Mouse (Mus musculus): ENCODE results near the gene Utrn.
A peak's percentile ranks its signal among the peaks of the same experiment; 100 is the strongest.

The Utrn gene

GRCm38 (mm10) chr10:12792049-12792448 lies 77.1 kb downstream of the Utrn start:
- no peak for DNase-seq

- no peak for DNase-seq
Observed at GRCm38 (mm10) chr10:12790881-12791280, 78.3 kb downstream of the Utrn start.

- DNase-seq: no peak
Observed at GRCm38 (mm10) chr10:12788529-12788928, 80.6 kb downstream of the Utrn start.

GRCm38 (mm10) chr10:12787965-12788364 lies 81.2 kb downstream of the Utrn start:
- no peak for DNase-seq

DNA sequence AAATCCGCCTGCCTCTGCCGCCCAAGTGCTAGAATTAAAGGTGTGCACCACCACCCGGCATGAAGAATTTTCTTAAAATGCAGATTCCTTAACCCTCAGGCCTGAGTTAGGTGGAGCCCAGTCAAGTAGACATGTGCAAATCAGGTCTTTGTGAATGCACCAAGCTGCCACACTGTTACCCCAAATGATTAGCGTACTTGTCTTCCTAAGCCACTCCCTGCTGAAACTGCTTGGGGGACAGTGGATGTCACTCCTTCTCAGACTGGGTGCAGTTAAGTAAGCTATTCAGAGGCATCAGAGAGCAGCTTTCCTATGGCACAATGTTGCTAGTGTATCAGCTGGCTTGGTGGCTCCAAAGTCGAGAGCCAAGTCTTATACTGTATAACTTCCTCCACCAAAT lies 83.9 kb downstream of the Utrn start:
- DNase-seq: no peak

DNA sequence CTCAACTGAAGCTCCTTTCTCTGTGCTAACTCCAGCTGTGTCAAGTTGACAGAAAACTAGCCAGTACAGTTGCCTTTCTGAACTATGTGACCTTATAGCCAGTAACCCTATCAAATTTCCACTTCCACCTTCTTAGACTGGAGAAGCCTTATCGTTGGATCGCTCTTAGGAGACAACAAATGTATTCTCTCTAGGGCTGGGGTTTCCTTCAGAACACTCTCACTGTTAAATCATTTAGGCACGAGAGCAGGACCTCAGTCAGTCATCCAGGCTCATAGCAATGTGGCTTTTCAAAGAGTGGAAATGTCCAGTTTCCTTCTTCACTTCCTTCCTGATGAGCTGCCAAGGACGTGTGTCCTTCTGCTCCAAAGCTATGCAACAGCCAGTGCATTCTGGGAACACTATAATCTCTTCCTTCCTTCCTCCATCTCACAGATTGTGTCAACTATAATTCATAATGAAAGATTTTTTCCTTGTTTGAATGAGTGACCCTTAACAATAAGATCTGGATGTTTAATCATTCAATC lies 87.7 kb downstream of the Utrn start:
- no peak for DNase-seq

GRCm38 (mm10) chr10:12773178-12773577 lies 96.0 kb downstream of the Utrn start:
- DNase-seq: no peak

- DNase-seq: no peak
Observed at GRCm38 (mm10) chr10:12771511-12771910, 97.7 kb downstream of the Utrn start.

GRCm38 (mm10) chr10:12762668-12763067 lies 106.5 kb downstream of the Utrn start:
- no peak for DNase-seq

DNA sequence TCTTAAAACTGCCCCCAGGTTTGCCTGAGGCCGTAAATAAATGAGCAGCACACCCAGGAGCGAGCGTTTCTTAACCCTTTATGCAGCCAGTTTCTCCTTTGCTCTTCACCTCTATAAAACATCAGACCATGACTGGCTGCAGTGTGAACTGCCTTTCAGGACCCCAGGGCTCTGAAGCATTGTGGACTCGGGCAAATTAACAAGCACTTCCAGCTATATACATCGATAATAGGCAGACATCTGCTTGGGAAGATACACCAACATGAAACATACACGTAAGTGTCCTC lies 110.5 kb downstream of the Utrn start:
- no peak for DNase-seq

DNA sequence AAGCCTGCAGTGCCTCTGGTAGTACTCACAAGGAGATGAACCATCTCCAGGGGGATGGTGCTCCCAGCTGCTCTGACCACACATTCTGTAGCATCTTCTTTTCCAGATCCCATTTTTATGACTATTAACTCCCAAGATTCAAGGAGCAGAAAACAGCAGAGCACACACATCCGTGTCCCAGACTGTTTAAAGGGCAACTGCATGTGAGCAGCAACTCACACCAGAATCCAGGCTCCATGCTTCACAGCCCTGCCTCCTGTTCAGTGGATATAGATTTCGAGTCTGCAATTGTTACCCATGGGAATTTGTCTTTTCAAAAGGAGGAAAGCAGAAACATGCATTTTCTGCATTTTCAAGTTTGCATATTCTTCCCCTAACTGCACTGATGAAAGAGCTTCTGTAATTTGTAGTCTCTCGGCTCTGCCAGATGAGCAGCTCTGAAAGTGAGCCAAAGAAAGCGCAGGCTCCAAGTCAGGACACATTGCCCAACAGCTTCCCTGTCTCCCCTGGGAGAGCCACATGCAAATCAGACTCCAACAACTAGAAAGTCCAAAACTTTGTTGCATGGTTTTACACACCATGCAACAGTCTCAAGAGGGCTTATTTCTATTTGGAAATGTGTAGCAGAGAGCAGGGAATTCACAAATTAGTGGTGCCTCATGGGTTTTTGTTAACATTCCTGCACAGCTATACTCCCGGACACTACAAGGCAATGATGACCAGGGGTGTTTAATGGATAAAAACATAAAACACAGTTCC lies 111.0 kb downstream of the Utrn start:
- peak; percentile 51 to 69 for DNase-seq

DNA sequence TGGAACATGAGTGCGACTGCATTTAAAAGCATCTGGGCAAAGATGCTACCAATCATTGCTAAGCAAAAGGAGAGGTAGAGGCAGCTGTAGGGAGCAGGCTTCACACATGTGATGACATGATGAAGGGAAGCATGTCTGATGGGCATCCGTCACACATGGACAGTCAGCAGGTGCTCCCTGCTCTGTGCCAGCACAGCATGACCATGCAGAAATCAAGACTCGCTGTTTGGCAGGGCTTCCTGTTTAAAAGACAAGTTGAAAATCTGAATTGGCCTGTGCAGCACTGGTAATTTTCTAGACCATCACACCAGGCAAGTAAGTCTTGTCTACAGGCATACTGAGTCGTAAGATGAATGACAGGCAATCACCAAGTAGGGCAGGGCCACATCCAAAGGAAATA lies 112.5 kb downstream of the Utrn start:
- DNase-seq: peak; percentile 71 to 78

GRCm38 (mm10) chr10:12754911-12755310 lies 114.3 kb downstream of the Utrn start:
- DNase-seq: no peak

- DNase-seq: no peak
Observed at GRCm38 (mm10) chr10:12754166-12754565, 115.0 kb downstream of the Utrn start.

DNA sequence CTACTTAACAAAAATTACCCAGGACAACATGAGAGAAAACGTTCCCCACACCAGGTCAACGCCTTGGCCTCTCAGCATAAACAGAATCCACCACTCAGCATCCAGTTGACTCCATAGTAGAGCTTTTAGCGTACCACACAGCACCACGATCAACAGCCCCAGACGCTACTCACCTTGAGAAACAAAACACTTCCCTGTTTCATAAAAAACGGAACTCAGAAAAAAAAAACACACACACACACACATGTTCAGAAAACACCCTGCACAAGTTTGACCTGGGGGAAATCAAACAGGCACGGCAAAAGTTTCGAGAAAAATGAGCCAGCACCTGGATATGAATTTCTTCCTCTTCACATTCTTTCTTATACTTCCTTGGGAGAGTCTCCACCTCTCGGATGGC lies 125.4 kb downstream of the Utrn start:
- no peak for DNase-seq

DNA sequence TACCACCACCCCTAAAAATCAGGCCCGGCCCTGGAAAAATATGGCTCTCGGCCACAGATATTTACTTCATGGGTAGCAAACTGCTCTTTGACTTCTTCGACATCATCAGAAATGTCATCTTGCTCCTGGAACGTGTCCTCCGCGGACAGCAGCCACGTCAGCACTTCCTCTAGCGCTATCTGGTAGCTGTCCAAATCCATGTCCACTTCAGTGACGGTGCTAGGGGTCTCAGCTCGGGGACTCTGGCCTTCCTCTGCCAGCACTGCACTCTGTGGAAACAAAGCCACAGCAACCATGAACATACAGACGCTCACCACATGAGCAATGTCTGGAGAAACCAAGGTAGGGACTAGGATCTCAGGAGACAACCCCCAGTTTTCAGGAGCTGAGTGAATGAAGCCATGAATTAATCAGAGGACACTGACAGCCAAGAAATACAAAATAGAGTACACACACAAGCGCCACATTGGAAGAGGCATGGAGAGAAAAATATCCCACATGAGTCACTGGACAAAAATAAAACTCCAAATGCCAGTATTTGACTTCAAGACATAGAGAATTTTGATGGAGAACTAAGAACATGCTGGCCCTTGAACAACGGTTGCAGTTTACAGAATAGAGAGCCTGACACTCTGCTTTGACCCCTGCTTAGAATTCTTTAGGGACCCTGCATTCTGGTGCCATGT lies 129.7 kb downstream of the Utrn start:
- DNase-seq: peak in 1 of 2 experiments; percentile 14

DNA sequence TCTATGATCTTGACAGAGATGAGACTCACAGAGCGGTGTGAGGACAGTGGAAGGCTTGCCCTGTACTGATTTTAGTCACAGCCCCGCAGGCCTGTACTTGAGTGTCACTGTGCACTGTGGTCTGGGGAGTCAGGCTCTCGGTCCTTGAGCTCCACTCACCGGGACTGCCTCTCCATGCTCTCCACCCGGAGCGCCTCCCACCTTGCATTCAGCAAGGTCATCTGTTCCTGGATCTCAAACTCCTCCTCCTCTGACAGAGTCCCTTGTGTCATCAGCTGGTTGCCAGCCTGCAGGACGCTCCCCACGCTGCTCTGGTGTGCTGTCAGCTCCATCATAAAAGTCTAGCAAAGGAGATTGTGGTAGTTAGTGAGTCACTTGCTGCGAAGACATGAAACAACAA lies 131.2 kb downstream of the Utrn start:
- DNase-seq: no peak

GRCm38 (mm10) chr10:12736861-12737835 lies 132.0 kb downstream of the Utrn start:
- no peak for DNase-seq

DNA sequence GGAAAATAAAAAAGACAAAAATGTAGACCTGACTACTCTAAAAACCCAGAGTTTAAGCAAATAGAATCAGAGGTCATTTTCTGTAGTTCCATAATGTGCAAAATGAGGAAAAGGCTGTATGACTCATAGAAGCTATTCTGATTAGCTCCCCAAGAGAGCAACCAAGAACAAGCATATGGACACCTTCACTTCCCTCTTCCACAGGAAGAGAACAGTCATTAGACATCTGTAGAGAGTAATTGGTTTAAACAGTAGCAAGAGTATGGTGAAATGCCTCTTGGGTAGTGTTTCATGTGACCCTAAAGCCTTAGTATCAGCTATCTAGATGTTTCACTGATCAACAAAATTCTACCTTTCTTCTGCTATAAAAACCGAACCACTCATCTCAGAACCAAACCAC lies 133.5 kb downstream of the Utrn start:
- no peak for DNase-seq

- DNase-seq: peak; percentile 52 to 65
Observed at GRCm38 (mm10) chr10:12731459-12731858, 137.7 kb downstream of the Utrn start.

DNA sequence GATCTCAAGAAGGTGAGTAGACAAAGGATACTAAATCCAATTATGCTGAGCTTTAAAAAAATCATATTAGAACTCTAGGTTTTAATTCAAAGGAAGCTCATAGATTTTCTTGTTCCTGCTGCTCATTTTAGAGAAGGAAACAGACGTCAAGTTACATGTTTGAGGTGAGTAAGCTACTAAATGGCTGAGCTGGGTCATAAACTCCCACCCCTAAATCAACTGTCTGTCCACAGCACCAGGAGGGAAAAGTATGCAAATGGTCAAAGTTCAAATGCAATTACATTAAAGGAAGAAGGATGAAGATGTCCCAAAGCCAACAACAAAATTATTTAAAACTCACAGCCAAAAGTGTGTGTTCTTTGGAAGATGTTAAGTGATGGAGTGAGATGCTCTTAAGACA lies 139.5 kb downstream of the Utrn start:
- DNase-seq: no peak

DNA sequence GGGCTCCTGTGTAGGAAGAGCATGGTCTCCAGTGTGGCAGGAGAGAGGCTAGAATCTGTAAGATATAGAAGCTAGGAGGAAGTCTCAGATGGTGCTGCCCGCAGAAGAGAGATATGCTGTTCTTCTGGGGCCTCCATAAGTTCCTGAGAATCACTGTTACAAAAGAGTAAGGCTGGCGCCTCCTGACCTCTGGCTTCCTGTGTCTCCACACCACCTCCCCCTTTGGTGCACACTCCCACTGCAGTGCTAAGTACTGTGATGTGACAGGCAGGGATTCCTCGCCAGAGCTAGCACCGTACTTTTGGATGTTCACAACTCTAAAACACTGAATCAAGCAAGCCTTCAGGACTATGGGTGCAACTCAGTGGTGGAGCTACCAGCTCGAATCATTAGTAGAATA lies 140.1 kb downstream of the Utrn start:
- no peak for DNase-seq

DNA sequence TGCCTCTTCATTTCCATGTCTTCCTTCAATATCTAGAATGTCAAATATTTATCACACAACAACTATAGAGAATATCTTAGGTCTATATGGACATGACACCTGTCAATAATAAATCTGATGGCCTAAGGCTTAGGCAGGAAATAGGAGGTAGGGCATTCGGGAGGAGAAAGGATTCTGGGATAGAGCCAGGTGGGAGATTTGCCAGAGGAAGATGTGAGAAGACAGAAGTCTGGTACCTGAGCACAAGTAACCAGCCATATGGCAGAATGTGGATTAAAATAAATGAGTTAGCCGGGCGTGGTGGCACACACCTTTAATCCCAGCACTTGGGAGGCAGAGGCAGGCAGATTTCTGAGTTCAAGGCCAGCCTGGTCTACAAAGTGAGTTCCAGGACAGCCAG lies 141.3 kb downstream of the Utrn start:
- peak; percentile 68 to 72 for DNase-seq
